In the genomic region with DNA sequence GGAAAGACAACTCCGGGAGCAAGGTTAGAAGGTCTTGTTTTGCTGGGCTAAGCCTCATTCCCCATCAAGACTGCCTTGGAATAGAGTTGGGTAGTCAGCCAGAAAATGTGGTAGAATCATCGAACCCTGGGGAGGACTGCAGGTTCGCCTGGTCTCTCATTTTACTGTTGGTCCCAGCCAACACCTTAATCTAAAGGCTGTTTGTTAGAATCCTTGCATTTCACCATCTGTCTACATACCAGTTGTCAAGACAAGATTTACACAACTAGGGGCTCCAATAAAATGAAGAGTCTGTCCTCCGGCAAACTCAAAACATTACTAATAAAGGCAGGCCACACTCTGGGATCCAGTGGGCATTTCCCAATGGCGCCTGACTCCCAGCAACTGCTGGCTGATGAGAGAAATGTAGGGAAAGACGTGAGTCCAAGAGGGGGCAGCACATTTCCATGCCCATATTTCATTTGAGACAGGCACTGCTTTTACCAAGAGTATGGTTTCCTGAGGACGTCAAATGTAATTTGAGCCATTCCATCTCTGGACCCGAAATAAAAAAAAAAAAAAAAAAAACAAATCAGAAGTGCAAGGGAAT, we compare ENCODE assay signal across 21 mouse cellular contexts. TPM values are rescaled to one million over a fixed set of nuclear protein-coding genes. Genes with fewer than 3 reads are reported as not detected.
DNase-seq lines count a peak whose midpoint lies in the region; ATAC-seq lines count a peak whose summit lies in the region.
"Had no signal": no experiment of that assay in that cellular context is flagged by ENCODE, and none has a peak within 500 bp of the region (broad histone marks: within the 10 kb centered on the region; RNA-seq: fewer than 3 reads in every experiment).

No protein-coding gene starts in this region.

- H3K9me3 ChIP-seq in kidney, embryonic 14.5 days (ENCODE audit: control insufficient read depth, low read length): no peaks in the 10 kb centered on the region
- no peaks in the 10 kb centered on the region for H3K9me3 ChIP-seq in midbrain, embryonic 11.5 days (ENCODE audit: control insufficient read depth, low read length)
- no peaks in the 10 kb centered on the region for H3K9me3 ChIP-seq in midbrain, embryonic 16.5 days (replicated peaks; ENCODE audit: control insufficient read depth, low read length, poor library complexity, severe bottlenecking)
- H3K9me3 ChIP-seq in limb, embryonic 12.5 days: no peaks in the 10 kb centered on the region
- H3K9me3 ChIP-seq: forebrain, embryonic 12.5 days; hindbrain, embryonic 15.5 days; midbrain, embryonic 12.5 days had no signal

- 10% methylated on average over 8 of the region's 8 CpGs for WGBS in kidney, embryonic 14.5 days
- 76% methylated on average over 8 of the region's 8 CpGs for WGBS in midbrain, embryonic 11.5 days
- 80% methylated on average over 8 of the region's 8 CpGs for whole genome bisulfite sequencing in midbrain, embryonic 16.5 days
- WGBS in limb, embryonic 12.5 days: 33% methylated on average over 8 of the region's 8 CpGs

- H3K36me3 ChIP-seq in kidney, embryonic 14.5 days (ENCODE audit: control insufficient read depth, insufficient read depth, low read length): no peaks in the 10 kb centered on the region
- H3K36me3 ChIP-seq in midbrain, embryonic 11.5 days (ENCODE audit: control insufficient read depth, insufficient read depth, low read length): no peaks in the 10 kb centered on the region
- H3K36me3 ChIP-seq in midbrain, embryonic 16.5 days (ENCODE audit: control insufficient read depth, insufficient read depth, low read length): no peaks in the 10 kb centered on the region
- H3K36me3 ChIP-seq in limb, embryonic 12.5 days: no peaks in the 10 kb centered on the region
- H3K36me3 ChIP-seq: forebrain, embryonic 12.5 days; hindbrain, embryonic 15.5 days; midbrain, embryonic 12.5 days had no signal

- no peak for DNase-seq in kidney, postnatal 10 days
- DNase-seq in midbrain, embryonic 11.5 days (ENCODE audit: low spot score, missing footprints): peak; percentile 74
- peak; percentile 7 for DNase-seq in adipocyte (ENCODE audit: low spot score)
- no peak for DNase-seq in adrenal gland, postnatal 25 days
- DNase-seq in cerebellum, postnatal 25 days: no peak
- DNase-seq: cerebellum, adult 11 months; heart, adult 11 months; heart, postnatal 10 days; kidney, adult 9 months; right cerebral cortex, postnatal 4 days had no signal

- peaks cover 26% of the 10 kb centered on the region for H3K4me1 ChIP-seq in kidney, embryonic 14.5 days (ENCODE audit: control insufficient read depth, insufficient read depth, low read length)
- peaks cover 3% of the 10 kb centered on the region; the same call in 1 of the 2 replicates for H3K4me1 ChIP-seq in midbrain, embryonic 11.5 days (ENCODE audit: control insufficient read depth, insufficient read depth, low read length)
- H3K4me1 ChIP-seq in midbrain, embryonic 16.5 days (ENCODE audit: control insufficient read depth, insufficient read depth, low read length): peaks cover 14% of the 10 kb centered on the region
- H3K4me1 ChIP-seq in limb, embryonic 12.5 days (replicated peaks): peaks cover 53% of the 10 kb centered on the region

- H3K27me3 ChIP-seq in kidney, embryonic 14.5 days (ENCODE audit: control insufficient read depth, insufficient read depth, low read length): no peaks in the 10 kb centered on the region
- peaks cover 4% of the 10 kb centered on the region; the same call in 1 of the 2 replicates for H3K27me3 ChIP-seq in midbrain, embryonic 11.5 days (ENCODE audit: control insufficient read depth, insufficient read depth, low read length)
- H3K27me3 ChIP-seq in midbrain, embryonic 16.5 days (ENCODE audit: control insufficient read depth, insufficient read depth, low read depth, low read length): no peaks in the 10 kb centered on the region; the same call in 1 of the 2 replicates
- no peaks in the 10 kb centered on the region for H3K27me3 ChIP-seq in limb, embryonic 12.5 days

- peak overlapping the region; percentile 30; the same call in 1 of the 2 replicates for H3K27ac ChIP-seq in kidney, embryonic 14.5 days (ENCODE audit: low read depth, low read length)
- no peak overlapping the region for H3K27ac ChIP-seq in midbrain, embryonic 11.5 days (ENCODE audit: low read depth, low read length)
- no peak overlapping the region for H3K27ac ChIP-seq in midbrain, embryonic 16.5 days (ENCODE audit: low read length)
- H3K27ac ChIP-seq in limb, embryonic 12.5 days: peak overlapping the region; percentile 58
- H3K27ac ChIP-seq: forebrain, embryonic 12.5 days; hindbrain, embryonic 15.5 days; midbrain, embryonic 12.5 days had no signal

- H3K4me3 ChIP-seq in kidney, embryonic 14.5 days (ENCODE audit: low read length): no peak overlapping the region
- H3K4me3 ChIP-seq in midbrain, embryonic 11.5 days (ENCODE audit: low read depth, low read length): no peak overlapping the region
- no peak overlapping the region for H3K4me3 ChIP-seq in midbrain, embryonic 16.5 days (ENCODE audit: low read depth, low read length)
- no peak overlapping the region for H3K4me3 ChIP-seq in limb, embryonic 12.5 days (replicated peaks)
- H3K4me3 ChIP-seq: forebrain, embryonic 12.5 days; hindbrain, embryonic 15.5 days; midbrain, embryonic 12.5 days had no signal

- no peak for ATAC-seq in kidney, embryonic 14.5 days (ENCODE audit: low FRiP score, low TSS enrichment)
- ATAC-seq in midbrain, embryonic 11.5 days (ENCODE audit: low FRiP score): no peak
- no peak for ATAC-seq in midbrain, embryonic 16.5 days
- no peak for ATAC-seq in limb, embryonic 12.5 days (ENCODE audit: insufficient number of reproducible peaks, insufficient read depth, low FRiP score, low TSS enrichment, low read depth)

- no peak overlapping the region for H3K4me2 ChIP-seq in kidney, embryonic 14.5 days (replicated peaks; ENCODE audit: low read depth, low read length)
- H3K4me2 ChIP-seq in midbrain, embryonic 11.5 days: no peak overlapping the region
- H3K4me2 ChIP-seq in midbrain, embryonic 16.5 days (ENCODE audit: low read length): no peak overlapping the region
- no peak overlapping the region for H3K4me2 ChIP-seq in limb, embryonic 12.5 days
- H3K4me2 ChIP-seq: forebrain, embryonic 12.5 days; hindbrain, embryonic 15.5 days; midbrain, embryonic 12.5 days had no signal

- no peak overlapping the region for H3K9ac ChIP-seq in kidney, embryonic 14.5 days (ENCODE audit: low read depth, low read length)
- H3K9ac ChIP-seq in midbrain, embryonic 11.5 days (ENCODE audit: low read length): no peak overlapping the region
- no peak overlapping the region for H3K9ac ChIP-seq in midbrain, embryonic 16.5 days (ENCODE audit: low read depth, low read length)
- H3K9ac ChIP-seq in limb, embryonic 12.5 days (replicated peaks): no peak overlapping the region
- H3K9ac ChIP-seq: forebrain, embryonic 12.5 days; hindbrain, embryonic 15.5 days; midbrain, embryonic 12.5 days had no signal

RNA-seq across cellular contexts. Expression of gene Pgpep1l, which starts 1.3 kb away (rescaled TPM):
- not detected in 2 replicates for polyA plus RNA-seq in kidney, embryonic 14.5 days (2014; fragmentation: Nextera tagmentation; extraction: Ambion mirVana)
- not detected in 2 replicates for polyA plus RNA-seq in midbrain, embryonic 11.5 days (2014; fragmentation: Nextera tagmentation; extraction: Ambion mirVana)
- not detected in 2 replicates for polyA plus RNA-seq in midbrain, embryonic 16.5 days (2015; fragmentation: Nextera tagmentation; extraction: Ambion mirVana)
- not detected in 2 replicates for polyA plus RNA-seq in limb, embryonic 12.5 days (2016; fragmentation: Nextera tagmentation; extraction: Ambion mirVana)
- not detected in 2 replicates for total RNA-seq in adrenal gland, postnatal 25 days (2021)
- total RNA-seq: common myeloid progenitor, adult 5-6 weeks; heart, postnatal 10 days had no signal
- polyA plus RNA-seq: forebrain, embryonic 12.5 days; hindbrain, embryonic 15.5 days; limb, embryonic 11.5 days; lung, embryonic 16.5 days; midbrain, embryonic 12.5 days; neural tube, embryonic 11.5 days; stomach, embryonic 14.5 days had no signal

RNA-seq across cellular contexts. Expression of gene Fam169b, which starts 10.9 kb away (rescaled TPM):
- polyA plus RNA-seq in kidney, embryonic 14.5 days (2014; fragmentation: Nextera tagmentation; extraction: Ambion mirVana): 1.0 and 1.2 TPM in 2 replicates
- 0.18 TPM in 1 of 2 replicates, not detected in the other for polyA plus RNA-seq in midbrain, embryonic 11.5 days (2014; fragmentation: Nextera tagmentation; extraction: Ambion mirVana)
- polyA plus RNA-seq in midbrain, embryonic 16.5 days (2015; fragmentation: Nextera tagmentation; extraction: Ambion mirVana): 0.16 TPM in 1 of 2 replicates, not detected in the other
- polyA plus RNA-seq in limb, embryonic 12.5 days (2016; fragmentation: Nextera tagmentation; extraction: Ambion mirVana): 1.6 and 1.8 TPM in 2 replicates
- total RNA-seq in adrenal gland, postnatal 25 days (2021): 0.81 TPM in 1 of 2 replicates, not detected in the other

Comparison
In these comparisons a context has a peak if more than half of its experiments do, and no peak if none do; other contexts are left out.
1. H3K27ac ChIP-seq: peak in kidney, embryonic 14.5 days (single experiment) and limb, embryonic 12.5 days (single experiment); none in midbrain, embryonic 11.5 days (single experiment) and midbrain, embryonic 16.5 days (single experiment).
2. DNase-seq: peak in midbrain, embryonic 11.5 days (single experiment) and adipocyte (single experiment); none in kidney, postnatal 10 days (single experiment), adrenal gland, postnatal 25 days (single experiment) and cerebellum, postnatal 25 days (0 of 2).